Mouse (Mus musculus): ENCODE measurements around the gene Cdc37.

Gene Cdc37

DNA sequence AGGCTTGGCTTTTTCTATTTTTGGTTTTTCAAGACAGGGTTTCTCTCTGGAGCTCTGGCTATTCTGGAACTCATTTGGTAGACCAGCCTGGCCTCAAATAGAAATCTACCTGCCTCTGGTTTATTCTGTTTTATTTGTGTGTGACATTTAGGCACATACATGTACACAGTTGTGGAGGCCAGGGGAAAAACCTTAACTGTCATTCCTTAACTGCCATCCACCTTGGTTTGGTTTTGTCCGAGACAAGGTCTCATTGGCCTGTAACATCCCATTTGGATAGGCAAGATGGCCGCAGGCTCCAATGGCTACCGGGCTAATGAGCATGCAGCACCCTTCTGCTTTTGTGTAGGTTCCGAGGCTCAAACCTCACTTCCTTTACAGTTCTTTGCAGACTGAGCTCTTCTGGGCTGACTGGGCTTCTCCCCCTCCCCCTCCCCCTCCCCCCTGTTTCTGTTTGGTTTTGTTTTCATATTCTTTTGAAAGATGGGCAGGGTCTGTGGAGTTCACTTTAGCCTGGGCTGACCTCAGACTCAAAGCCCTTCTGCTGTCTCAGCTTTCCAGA is 14.4 kb downstream of the Cdc37 start:
- no peak for DNase-seq

- no peak for DNase-seq
These were observed 15.0 kb downstream of the Cdc37 start for GRCm38 (mm10) chr9:21134595-21135328.

- peak; percentile 63 for DNase-seq
These were observed 16.6 kb downstream of the Cdc37 start for GRCm38 (mm10) chr9:21133064-21133707.

DNA sequence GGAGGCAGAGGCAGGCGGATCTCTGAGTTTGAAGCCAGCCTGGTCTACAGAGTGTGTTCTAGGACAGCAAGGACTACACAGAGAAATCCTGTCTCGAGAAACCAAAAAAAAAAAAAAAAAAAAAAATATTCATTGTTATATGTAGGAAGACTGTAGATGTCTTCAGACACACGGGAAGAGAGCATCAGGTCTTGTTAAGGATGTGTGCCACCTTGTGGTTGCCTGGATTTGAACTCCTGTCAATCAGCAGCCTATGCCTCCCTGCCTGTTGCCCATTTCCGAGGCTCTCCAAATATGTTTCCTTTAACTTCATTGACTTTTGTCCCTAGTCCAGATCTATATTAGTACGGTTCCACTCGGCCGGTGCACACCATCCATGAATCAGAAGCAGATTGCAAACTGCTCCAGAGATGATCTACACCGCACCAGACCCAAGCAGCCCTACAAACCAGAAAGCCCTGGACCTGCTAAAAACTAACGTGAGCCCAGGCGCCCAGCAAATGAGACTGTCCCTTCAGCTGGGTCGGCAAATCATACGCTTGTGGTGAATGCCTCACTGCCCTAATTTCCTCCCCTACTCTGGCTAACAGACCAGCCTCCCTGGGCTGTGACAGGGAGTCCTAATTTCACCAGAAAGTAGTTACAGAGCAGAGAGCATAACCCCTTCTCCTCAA is 17.5 kb downstream of the Cdc37 start:
- peak; percentile 52 for DNase-seq

- peak; percentile 91 for DNase-seq
These were observed 18.5 kb downstream of the Cdc37 start, which contains the start of gene Tyk2 for GRCm38 (mm10) chr9:21131059-21131956. TSS of gene Tyk2 (minus strand) at chr9:21131243.

DNA sequence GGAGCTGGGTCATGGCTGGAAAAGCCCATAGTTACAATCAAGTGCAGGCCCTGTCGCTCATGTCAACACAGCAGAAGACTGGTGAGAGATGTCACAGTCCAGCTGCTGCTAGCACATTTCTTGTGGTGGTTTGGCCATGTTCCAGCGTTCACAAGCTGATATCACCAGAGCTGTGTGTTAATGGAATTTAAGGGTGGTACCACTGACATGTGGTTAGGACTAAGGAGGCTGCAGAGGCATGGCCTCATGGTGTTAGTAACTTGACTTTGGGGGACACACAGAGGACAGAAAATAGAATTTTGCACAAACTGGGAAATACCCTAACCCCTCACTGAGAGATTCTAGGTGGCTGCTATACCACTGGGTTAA is 23.5 kb downstream of the Cdc37 start:
- no peak for DNase-seq

- no peak for DNase-seq
These were observed 24.1 kb downstream of the Cdc37 start for GRCm38 (mm10) chr9:21125502-21126258.

DNA sequence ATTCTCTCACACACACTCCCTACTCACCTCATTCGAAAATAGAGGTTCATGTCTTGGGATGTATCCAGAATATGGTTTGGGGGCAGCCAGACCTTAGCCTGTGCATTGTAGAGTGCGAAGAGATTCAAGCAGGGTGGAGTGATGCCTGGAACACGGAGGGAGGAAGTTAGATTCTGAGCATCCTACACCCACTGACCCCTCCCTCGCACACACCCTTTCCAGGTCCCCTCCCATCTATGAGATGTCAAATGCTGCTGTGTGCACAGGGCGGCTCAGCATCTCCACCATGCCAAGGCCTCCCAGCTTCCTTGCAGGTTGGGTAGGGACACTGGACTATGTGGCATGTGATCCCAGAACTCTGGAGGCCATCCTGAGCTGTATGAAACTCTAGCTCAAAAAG is 24.9 kb downstream of the Cdc37 start:
- DNase-seq, result no peak

DNA sequence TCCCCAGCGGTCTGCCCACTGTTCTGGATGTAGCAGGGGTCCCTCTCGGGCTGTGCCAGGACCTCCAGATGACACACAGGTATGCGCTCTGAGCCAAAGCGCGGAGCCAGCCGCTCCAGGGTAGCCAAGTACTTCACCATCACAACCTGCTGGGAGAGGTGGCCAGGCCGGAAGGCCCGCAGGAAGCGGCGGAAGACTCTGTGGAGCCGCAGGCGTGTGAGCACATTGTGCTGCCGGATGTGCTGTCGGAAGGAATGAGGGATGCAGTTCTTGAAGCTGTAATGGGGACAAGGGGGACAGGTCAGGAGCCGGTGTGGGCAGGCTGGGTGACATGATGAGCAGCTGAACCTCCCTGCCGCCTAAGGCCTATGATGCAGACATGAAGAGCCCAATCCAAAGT is 28.3 kb downstream of the Cdc37 start:
- no peak for DNase-seq

GRCm38 (mm10) chr9:21117073-21117472 is 32.7 kb downstream of the Cdc37 start:
- DNase-seq, result no peak

DNA sequence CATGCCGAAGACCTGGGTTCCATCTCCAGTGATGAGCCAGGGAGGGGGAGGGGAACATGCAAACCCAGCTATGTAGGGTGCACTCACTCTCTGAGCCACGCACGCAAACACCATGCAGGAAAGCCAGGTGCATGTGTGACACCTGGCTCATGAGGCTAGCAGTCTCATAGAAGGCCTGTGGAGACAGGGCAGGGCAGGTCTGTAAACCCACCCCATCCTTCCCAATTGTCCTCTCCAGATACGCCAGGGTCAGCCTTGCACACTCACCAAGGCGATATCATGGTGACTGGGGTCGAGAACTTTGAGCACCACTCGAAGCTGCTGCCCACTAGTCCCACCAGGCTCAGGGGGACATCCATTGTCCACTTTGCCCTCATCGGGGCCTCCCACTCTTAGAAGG is 34.7 kb downstream of the Cdc37 start:
- DNase-seq, result no peak

DNA sequence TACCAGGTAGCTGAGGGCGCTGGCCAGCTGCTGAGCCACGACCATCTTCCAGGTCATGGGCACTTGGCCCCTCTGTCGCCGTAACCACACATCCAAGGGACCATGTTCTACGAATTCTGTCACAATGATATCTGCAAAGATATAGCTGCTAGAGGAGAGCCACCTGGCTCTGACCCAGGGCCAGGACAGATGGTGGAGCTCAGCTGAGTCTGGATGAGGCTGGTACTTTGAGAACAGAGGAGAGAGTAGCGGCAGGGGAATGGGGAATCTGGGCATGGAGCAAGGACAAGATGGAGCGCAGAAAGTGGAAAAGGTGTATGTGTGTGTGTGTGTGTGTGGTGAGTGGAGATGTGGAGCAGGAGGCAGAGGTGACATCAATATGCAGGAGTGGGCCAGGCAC is 35.6 kb downstream of the Cdc37 start:
- no peak for DNase-seq

DNA sequence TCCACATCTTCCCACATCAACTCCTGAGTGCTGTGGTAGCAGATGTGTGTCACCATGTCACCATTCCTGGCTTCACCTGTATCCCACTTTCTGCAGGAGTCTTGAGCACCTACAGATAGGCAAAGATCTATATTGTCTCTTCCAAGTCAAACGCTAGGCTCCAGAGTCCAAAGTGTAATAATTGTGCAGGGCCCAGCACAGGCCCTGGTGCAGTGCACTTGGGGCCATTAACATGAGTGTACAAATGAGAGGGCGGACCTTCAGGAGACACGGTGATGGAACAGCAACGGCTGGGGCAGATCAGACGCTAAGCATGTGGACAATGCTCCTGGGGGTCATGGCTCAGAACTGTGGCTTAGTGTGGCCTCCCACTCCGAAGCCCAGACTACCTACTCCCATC is 36.0 kb downstream of the Cdc37 start:
- DNase-seq, result no peak

DNA sequence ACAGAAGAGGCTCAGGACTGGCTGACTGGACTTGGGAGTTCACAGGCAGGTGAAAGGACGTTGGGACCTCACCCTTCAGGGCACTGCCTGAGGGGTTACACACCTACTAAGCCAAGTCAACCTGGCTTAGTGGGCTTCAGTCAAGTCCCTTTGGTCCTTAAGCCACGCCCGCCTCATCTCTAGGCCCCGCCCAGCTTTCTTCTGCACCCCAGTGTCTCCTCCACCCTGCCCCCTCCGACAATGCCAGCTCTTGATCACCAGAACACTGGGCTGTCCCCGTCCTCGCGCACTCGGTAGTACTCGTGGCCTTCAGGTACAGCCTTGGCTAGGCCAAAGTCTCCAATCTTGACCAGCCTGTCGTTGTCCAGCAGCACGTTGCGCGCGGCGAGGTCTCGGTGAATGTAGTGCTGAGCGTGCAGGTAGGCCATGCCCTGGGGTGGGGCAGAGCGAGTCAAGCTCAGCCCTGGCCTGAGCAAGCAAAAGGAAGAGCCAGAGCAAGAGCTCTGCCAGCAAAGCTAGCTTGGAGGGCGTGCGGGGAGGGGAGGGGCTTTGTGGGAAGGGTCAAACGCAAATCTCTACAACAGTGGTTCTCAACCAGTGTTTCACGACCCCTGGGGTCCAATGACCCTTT is 42.1 kb downstream of the Cdc37 start:
- no peak for DNase-seq

GRCm38 (mm10) chr9:21105760-21106564 is 43.8 kb downstream of the Cdc37 start:
- DNase-seq, result no peak

GRCm38 (mm10) chr9:21104814-21105213 is 45.0 kb downstream of the Cdc37 start:
- no peak for DNase-seq

- DNase-seq, result no peak
These were observed 47.7 kb downstream of the Cdc37 start for GRCm38 (mm10) chr9:21102076-21102475.

DNA sequence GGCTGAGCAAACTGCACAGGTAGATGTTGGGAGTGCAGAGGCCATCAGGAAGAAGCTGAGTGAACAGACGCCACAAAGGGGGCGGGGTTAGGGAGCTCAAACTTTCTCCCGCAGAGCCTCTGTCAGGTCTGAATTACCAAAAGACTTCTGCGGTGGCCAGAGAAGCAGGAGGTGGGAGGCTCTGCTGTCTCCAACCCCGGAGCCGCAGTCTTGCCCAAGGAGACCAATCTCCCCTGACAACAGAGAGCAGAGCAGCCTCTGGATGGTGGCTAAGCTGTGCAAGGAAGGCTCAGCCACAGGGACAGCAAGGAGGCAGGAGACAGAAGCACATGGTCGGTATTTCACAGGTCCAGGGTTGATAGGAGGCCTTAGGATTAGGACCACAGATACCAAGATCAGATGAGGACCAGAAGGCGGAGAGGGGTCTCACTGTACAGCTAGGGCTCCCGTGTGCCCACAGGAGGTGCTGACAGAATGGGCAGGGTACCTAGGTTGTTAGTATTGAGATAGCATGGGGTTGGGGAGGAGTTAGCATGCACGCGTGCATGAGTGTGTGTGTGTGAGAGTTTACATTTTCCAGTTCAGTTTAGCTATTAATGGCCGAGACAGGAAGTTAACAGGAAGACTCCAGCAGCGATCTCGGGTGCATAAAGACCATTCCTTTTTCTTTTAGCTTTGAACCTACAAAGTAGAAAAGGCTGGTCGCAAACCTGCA is 49.2 kb downstream of the Cdc37 start:
- peak; percentile 20 for DNase-seq

DNA sequence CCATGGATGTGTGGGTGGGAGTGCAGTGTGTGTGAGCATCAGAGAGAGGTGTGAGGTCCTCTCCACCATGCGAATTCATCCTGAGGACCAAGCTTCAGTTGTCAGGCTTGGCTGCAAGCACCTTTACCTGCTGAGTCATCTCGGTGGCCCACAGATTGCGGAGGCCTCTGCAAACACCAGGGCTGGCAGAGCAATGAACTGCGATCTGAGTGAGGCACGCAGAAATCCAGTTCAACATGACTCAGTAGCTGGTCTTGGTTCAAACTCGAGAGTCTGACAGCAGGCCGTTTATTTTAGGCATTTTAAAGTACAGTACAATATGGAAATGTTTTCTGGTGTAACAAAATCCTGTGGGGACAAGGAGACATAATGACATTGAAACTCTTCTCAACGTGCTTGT is 52.0 kb downstream of the Cdc37 start:
- no peak for DNase-seq

DNA sequence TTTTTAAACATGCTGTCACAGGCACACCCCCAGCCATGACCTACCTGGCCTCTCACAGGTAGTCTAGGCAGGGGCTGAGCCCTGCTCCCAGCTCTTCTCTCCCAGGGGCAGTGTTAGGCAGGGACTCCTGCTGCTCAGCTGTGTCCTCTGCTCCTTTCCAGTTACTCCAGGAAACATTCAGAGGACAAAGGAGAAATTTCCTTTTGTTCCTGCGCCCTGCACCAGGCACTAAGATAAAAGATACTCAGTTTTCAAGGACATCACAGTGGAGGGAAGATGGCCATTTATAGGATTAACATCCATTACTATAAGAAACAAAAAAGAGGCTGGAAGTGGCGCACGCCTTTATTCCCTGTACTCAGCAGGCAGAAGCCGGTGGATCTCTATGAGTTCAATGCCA is 53.8 kb downstream of the Cdc37 start:
- DNase-seq, result no peak

All from thymus, postnatal 14 days (tissue).